Mouse (Mus musculus) C2C12 (cell line): ENCODE data around the gene Tbxa2r.

ENCODE experiments used
- CEBPB ChIP-seq: IDR thresholded peaks from one replicate; pipeline ENCODE4 v1.6.1; 2011; ENCODE audit warnings: low read depth, mild to moderate bottlenecking, control low read depth, moderate library complexity
- CTCF ChIP-seq: IDR thresholded peaks from one replicate; pipeline ENCODE4 v1.5.1; 2011; ENCODE audit not compliant: control insufficient read depth, insufficient read depth, insufficient read length
- MAX ChIP-seq: IDR thresholded peaks from one replicate; pipeline ENCODE4 v1.6.1; 2011; ENCODE audit warnings: mild to moderate bottlenecking, control low read depth
- MYOD1 ChIP-seq: IDR thresholded peaks from one replicate; pipeline ENCODE4 v1.6.1; 2011; ENCODE audit warnings: low read depth; ENCODE audit not compliant: control insufficient read depth, insufficient read length
- MYOG ChIP-seq: IDR thresholded peaks from one replicate; pipeline ENCODE4 v1.6.1; 2011; ENCODE audit not compliant: control insufficient read depth, insufficient read length; ENCODE audit errors: extremely low read depth
- USF1 ChIP-seq: IDR thresholded peaks from one replicate; pipeline ENCODE4 v1.6.1; 2011; ENCODE audit warnings: low read depth, mild to moderate bottlenecking, control low read depth, moderate library complexity

GRCm38 (mm10) chr10:81304597-81305238 is 23.8 kb upstream of the Tbxa2r start:
- peak; percentile 93 for TF ChIP-seq CTCF
- no peak for TF ChIP-seq MYOG
- TF ChIP-seq MAX, result no peak
- no peak for TF ChIP-seq MYOD1
- no peak for TF ChIP-seq USF1
- TF ChIP-seq CEBPB, result no peak
